Mouse (Mus musculus): ENCODE results near the gene Rasal1. TPM values are rescaled to one million over a fixed set of nuclear protein-coding genes. Genes with fewer than 3 reads are reported as not detected.

Gene Rasal1
- total and polyA plus RNA-seq, 3 experiments, result 0.69 to 4.5 TPM; not detected in 1

DNA sequence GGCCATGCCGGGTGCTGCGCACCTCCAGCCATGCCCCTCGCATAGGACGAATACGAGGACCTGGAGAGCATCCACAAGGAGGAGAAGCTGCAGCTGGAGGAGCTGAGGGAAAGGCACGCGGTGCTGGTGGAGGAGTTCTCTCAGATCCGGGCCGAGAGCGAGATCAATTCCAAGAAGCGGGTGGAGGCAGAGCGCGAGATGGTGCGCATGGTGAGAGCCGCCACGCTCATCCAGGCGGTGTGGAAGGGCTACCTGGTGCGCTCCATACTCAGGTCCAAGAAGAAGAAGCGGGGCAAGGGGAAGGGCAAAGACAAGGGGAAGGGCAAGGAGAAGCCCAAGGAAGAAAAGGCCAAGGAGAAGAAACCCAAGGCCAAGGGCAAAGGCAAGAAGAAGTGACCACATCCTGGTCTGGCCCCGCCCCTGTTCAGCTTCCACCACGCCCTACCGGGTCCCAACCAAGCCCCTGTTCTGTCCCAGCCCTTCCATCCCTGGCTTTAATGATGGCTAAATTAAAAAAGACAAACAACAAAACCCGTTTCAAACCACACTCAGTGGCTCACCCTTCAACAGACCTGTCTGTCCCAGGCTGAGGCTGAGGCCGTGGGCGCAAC, 41.9 kb upstream of the Rasal1 start:
- peaks cover 6% of the 10 kb centered on the region for H3K79me2 ChIP-seq (ENCODE audit: control insufficient read depth, insufficient read depth, low read length, poor library complexity)
- H3K36me3 ChIP-seq (ENCODE audit: control insufficient read depth in 1 of 2, insufficient read depth in 2 of 2, low read length in 2 of 2), result no peaks in the 10 kb centered on the region
- TF ChIP-seq MAFK (IDR thresholded peaks at IDR 0.05; ENCODE audit: borderline replicate concordance, low read depth, low read length) (no peak), POLR2AphosphoS2 (IDR thresholded peaks at IDR 0.05; ENCODE audit: low read length) (no peak), KAT2A (conservative IDR thresholded peaks at IDR 0.05; ENCODE audit: low read depth, low read length) (no peak), JUND (IDR thresholded peaks at IDR 0.05; ENCODE audit: low read depth, low read length) (no peak), ZNF384 (IDR thresholded peaks at IDR 0.05; ENCODE audit: low read depth, low read length) (no peak), MYB (IDR thresholded peaks at IDR 0.05; ENCODE audit: low read depth, low read length) (no peak), CTCF (IDR thresholded peaks at IDR 0.05 in 2 of 3, conservative IDR thresholded peaks at IDR 0.05 in 1 of 3; ENCODE audit: control insufficient read depth in 1 of 3, insufficient read depth in 1 of 3, low read depth in 2 of 3, low read length in 3 of 3, poor library complexity in 1 of 3, severe bottlenecking in 1 of 3) (no peak), SIN3A (IDR thresholded peaks at IDR 0.05; ENCODE audit: low read length) (no peak), RAD21 (IDR thresholded peaks at IDR 0.05; ENCODE audit: low read depth, low read length) (no peak), EP300 (IDR thresholded peaks at IDR 0.05; ENCODE audit: low read depth in 1 of 2, low read length in 2 of 2) (no peak), TAL1 (IDR thresholded peaks at IDR 0.05; ENCODE audit: low read length) (no peak), NELFE (IDR thresholded peaks at IDR 0.05; ENCODE audit: low read depth, low read length) (no peak), USF2 (IDR thresholded peaks at IDR 0.05; ENCODE audit: borderline replicate concordance in 1 of 2, insufficient read depth in 1 of 2, low read depth in 1 of 2, low read length in 2 of 2) (no peak), NRF1 (IDR thresholded peaks at IDR 0.05; ENCODE audit: insufficient read depth, low read depth, low read length, poor library complexity, severe bottlenecking) (no peak), ZC3H11A (IDR thresholded peaks at IDR 0.05; ENCODE audit: low read depth, low read length) (no peak), MAZ (IDR thresholded peaks at IDR 0.05; ENCODE audit: low read depth, low read length) (no peak), SMC3 (IDR thresholded peaks at IDR 0.05; ENCODE audit: low read depth, low read length) (no peak), POLR2AphosphoS5 (IDR thresholded peaks at IDR 0.05; ENCODE audit: borderline replicate concordance, low read depth, low read length) (no peak), MEF2A (IDR thresholded peaks at IDR 0.05; ENCODE audit: extremely low read depth, insufficient replicate concordance, low read depth, low read length, poor library complexity, severe bottlenecking) (no peak), CHD1 (IDR thresholded peaks at IDR 0.05; ENCODE audit: low read depth, low read length) (no peak)
- no peak for DNase-seq (ENCODE audit: low read depth, low spot score)
- no peak overlapping the region for H3K9ac ChIP-seq (ENCODE audit: control insufficient read depth, low read depth, low read length, poor library complexity, severe bottlenecking)
- no peaks in the 10 kb centered on the region for H3K9me3 ChIP-seq (replicated peaks; ENCODE audit: insufficient read depth, low read length)
- H3K27me3 ChIP-seq (ENCODE audit: control insufficient read depth in 1 of 2, insufficient read depth in 2 of 2, low read length in 2 of 2), result no peaks in the 10 kb centered on the region
- no peak overlapping the region for H3K4me3 ChIP-seq (ENCODE audit: control insufficient read depth in 1 of 2, insufficient read depth in 1 of 2, low read depth in 2 of 2, low read length in 2 of 2)
- H3K4me1 ChIP-seq (ENCODE audit: control insufficient read depth in 1 of 2, insufficient read depth in 2 of 2, low read length in 2 of 2), result peaks cover 2 to 9% of the 10 kb centered on the region in 2 experiments; a peak in 2 of 4 replicates
- H3K27ac ChIP-seq (ENCODE audit: control insufficient read depth, low read depth, low read length), result no peak overlapping the region

DNA sequence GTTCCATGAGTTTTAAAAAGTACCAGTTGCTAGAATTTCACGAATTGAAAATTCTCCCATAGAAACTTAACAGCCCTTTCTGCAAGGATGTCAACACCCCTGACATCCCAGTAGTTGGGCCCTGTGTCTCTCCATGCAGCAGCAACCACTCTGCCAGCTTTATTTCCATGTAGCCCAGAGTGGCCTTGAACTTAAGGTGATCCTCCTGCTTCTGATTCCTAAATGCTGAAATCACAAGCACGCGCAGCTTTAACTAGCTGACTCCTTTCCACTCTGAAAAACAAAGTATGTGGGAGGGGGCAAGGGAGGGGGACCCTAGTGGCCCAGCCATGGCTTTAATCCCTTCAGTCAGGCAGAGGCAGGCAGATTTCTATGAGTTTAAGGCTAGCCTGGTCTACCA, 41.3 kb upstream of the Rasal1 start:
- no peaks in the 10 kb centered on the region for H3K36me3 ChIP-seq (ENCODE audit: control insufficient read depth in 1 of 2, insufficient read depth in 2 of 2, low read length in 2 of 2)
- H3K4me1 ChIP-seq (ENCODE audit: control insufficient read depth in 1 of 2, insufficient read depth in 2 of 2, low read length in 2 of 2), result peaks cover 2 to 9% of the 10 kb centered on the region in 2 experiments; a peak in 2 of 4 replicates
- TF ChIP-seq MXI1 (IDR thresholded peaks at IDR 0.05; ENCODE audit: low read depth, low read length) (no peak), UBTF (IDR thresholded peaks at IDR 0.05; ENCODE audit: borderline replicate concordance, insufficient read depth, low read depth, low read length) (no peak), POLR2AphosphoS5 (IDR thresholded peaks at IDR 0.05; ENCODE audit: borderline replicate concordance, low read depth, low read length) (no peak)

More for the DNA sequence above, 41.3 kb upstream of the Rasal1 start:
- Histone ChIP-seq H3K9ac (ENCODE audit: control insufficient read depth, low read depth, low read length, poor library complexity, severe bottlenecking) (no peak overlapping the region), H3K79me2 (ENCODE audit: control insufficient read depth, insufficient read depth, low read length, poor library complexity) (peaks cover 8% of the 10 kb centered on the region), H3K27me3 (ENCODE audit: control insufficient read depth in 1 of 2, insufficient read depth in 2 of 2, low read length in 2 of 2) (no peaks in the 10 kb centered on the region), H3K4me3 (ENCODE audit: control insufficient read depth in 1 of 2, insufficient read depth in 1 of 2, low read depth in 2 of 2, low read length in 2 of 2) (no peak overlapping the region), H3K27ac (ENCODE audit: control insufficient read depth, low read depth, low read length) (no peak overlapping the region), H3K9me3 (replicated peaks; ENCODE audit: insufficient read depth, low read length) (no peaks in the 10 kb centered on the region)
- DNase-seq (ENCODE audit: low read depth, low spot score), result no peak

All from MEL (cell line).